Mouse (Mus musculus): ENCODE data around the gene Gpt2. TPM values are rescaled to one million over a fixed set of nuclear protein-coding genes. Genes with fewer than 3 reads are reported as not detected.
A peak's percentile ranks its signal among the peaks of the same experiment; 100 is the strongest.

The Gpt2 gene
- polyA plus RNA-seq, 1 experiment from 2014 or later, result 36.0 TPM

DNA sequence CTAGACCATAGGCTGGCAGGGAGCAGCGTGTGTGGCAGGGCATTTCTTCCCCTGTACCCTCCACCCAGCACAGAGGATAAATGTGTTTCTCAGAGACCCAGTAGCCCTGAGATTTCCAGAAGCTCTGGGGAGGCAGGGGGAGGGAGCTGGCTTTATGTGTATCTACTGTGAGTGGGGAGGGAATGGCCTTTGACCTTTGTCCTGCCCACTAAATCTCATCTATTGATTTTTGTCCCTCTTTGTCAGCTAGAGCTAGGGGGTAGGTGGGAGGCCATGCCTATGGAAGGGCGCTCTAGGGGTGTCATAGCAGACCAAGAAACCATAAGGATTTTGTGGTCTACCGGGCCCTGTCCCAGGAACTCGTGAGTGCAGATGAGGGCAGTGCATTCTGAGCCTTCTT is 14.2 kb downstream of the Gpt2 start:
- no peak overlapping the region for H3K4me2 ChIP-seq
- 77% methylated on average over 4 of the region's 4 CpGs for WGBS
- H3K4me1 ChIP-seq, result no peaks in the 10 kb centered on the region
- H3K27me3 ChIP-seq, result no peaks in the 10 kb centered on the region
- no peaks in the 10 kb centered on the region for H3K9me3 ChIP-seq
- no peak overlapping the region for H3K4me3 ChIP-seq
- ATAC-seq (ENCODE audit: insufficient number of reproducible peaks, insufficient read depth, low FRiP score, low TSS enrichment, low read depth), result no peak
- no peak overlapping the region for H3K9ac ChIP-seq
- H3K36me3 ChIP-seq, result peaks cover 84% of the 10 kb centered on the region
- H3K27ac ChIP-seq, result no peak overlapping the region

DNA sequence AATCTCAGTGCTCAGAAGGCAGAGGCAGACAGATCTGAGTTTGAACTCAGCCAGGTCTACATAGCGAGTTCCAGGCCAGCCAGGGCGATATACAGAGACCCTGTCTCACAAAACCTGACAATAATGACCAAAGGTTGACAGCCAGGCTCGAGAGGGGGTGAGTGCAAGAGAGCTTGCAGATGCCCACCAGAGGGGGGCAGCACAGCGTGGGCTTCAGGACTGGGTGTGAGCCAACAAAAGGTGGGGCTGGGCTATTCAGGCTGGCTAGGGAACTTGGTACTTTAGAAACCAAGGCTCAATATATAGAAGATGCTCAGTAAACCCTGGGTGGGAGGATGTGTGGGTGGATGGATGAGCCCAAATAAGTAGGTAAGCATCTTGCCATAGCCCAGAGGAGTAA is 16.3 kb downstream of the Gpt2 start:
- no peaks in the 10 kb centered on the region for H3K4me1 ChIP-seq
- WGBS, result 80% methylated on average over 4 of the region's 4 CpGs
- no peak overlapping the region for H3K4me2 ChIP-seq
- H3K27ac ChIP-seq, result no peak overlapping the region
- ATAC-seq (ENCODE audit: insufficient number of reproducible peaks, insufficient read depth, low FRiP score, low TSS enrichment, low read depth), result no peak
- no peaks in the 10 kb centered on the region for H3K27me3 ChIP-seq
- no peaks in the 10 kb centered on the region for H3K9me3 ChIP-seq
- H3K36me3 ChIP-seq, result peaks cover 93% of the 10 kb centered on the region
- H3K9ac ChIP-seq, result no peak overlapping the region
- H3K4me3 ChIP-seq, result no peak overlapping the region

DNA sequence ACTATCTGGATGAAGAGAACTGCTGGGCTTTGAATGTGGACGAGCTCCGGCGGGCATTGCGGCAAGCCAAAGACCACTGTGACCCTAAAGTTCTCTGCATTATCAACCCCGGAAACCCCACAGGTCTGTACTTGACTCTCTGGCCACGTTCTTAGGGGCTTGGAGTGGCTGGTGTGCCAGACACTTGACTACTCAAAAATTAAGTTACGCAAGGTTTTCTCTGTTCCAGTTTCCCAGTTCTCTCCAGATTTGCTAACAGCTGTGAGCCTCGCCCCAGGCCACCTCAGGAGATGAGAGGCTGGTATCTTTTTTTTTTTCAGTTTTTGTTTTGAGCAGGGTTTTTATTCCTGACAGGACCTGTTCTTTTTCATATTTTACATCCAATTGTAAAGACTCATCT is 19.9 kb downstream of the Gpt2 start:
- ATAC-seq (ENCODE audit: insufficient number of reproducible peaks, insufficient read depth, low FRiP score, low TSS enrichment, low read depth), result no peak
- WGBS, result 85% methylated on average over 8 of the region's 8 CpGs
- no peak overlapping the region for H3K4me2 ChIP-seq
- H3K9me3 ChIP-seq, result no peaks in the 10 kb centered on the region
- H3K9ac ChIP-seq, result no peak overlapping the region
- H3K36me3 ChIP-seq, result peaks cover 93% of the 10 kb centered on the region
- H3K4me3 ChIP-seq, result no peak overlapping the region
- no peaks in the 10 kb centered on the region for H3K27me3 ChIP-seq
- peaks cover 7% of the 10 kb centered on the region for H3K4me1 ChIP-seq
- H3K27ac ChIP-seq, result no peak overlapping the region

DNA sequence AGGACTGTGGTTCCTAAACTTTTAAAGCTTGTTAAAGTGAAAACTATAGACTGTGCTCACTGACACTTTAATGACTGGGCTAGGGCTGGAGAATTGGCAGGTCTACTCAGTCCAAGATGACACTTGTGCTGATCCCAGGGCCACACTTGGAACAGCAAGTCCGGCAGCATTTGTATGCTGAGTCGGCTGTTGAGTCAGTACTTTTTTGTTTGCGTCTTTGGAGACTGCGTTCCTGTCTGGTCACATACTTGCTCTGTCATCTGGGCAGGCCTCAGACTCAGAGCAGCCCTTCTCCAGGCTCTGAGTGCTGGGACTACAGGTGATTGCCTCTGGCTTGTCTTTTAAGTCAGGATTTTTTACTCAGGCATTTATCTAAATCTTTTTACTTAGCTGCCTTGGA is 20.9 kb downstream of the Gpt2 start:
- Histone ChIP-seq H3K9me3 (no peaks in the 10 kb centered on the region), H3K36me3 (peaks cover 93% of the 10 kb centered on the region), H3K4me2 (no peak overlapping the region), H3K27me3 (no peaks in the 10 kb centered on the region), H3K27ac (no peak overlapping the region), H3K4me3 (no peak overlapping the region), H3K4me1 (peaks cover 7% of the 10 kb centered on the region), H3K9ac (no peak overlapping the region)
- no peak for ATAC-seq (ENCODE audit: insufficient number of reproducible peaks, insufficient read depth, low FRiP score, low TSS enrichment, low read depth)
- WGBS, result 69% methylated on average over 4 of the region's 4 CpGs

DNA sequence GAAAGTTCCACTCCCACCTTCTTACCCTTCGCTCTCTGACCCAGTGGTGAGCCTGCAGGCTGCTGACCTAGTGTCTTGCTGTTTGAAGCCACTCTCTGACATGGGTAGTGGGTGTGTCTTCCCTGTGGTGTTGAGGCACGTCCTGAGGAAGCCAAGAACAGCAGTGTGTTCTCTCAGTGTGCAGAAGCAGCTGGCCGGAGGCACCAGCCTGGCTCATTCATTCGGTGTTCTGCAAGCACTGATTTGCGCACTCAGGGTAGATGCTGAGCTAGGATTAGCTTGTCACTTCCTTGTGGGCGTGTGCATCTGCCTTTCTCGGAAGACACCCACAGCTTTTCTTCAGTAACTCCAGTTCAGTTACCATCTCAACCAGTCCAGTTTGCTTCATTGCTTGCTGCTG is 23.0 kb downstream of the Gpt2 start:
- Histone ChIP-seq H3K4me3 (no peak overlapping the region), H3K27me3 (no peaks in the 10 kb centered on the region), H3K36me3 (peaks cover 92% of the 10 kb centered on the region), H3K4me2 (no peak overlapping the region), H3K4me1 (peaks cover 7% of the 10 kb centered on the region), H3K27ac (no peak overlapping the region), H3K9ac (0 out of 2 replicates have a peak overlapping the region, but pooled peaks have one; percentile 11), H3K9me3 (no peaks in the 10 kb centered on the region)
- WGBS, result 58% methylated on average over 7 of the region's 7 CpGs
- ATAC-seq (ENCODE audit: insufficient number of reproducible peaks, insufficient read depth, low FRiP score, low TSS enrichment, low read depth), result no peak

DNA sequence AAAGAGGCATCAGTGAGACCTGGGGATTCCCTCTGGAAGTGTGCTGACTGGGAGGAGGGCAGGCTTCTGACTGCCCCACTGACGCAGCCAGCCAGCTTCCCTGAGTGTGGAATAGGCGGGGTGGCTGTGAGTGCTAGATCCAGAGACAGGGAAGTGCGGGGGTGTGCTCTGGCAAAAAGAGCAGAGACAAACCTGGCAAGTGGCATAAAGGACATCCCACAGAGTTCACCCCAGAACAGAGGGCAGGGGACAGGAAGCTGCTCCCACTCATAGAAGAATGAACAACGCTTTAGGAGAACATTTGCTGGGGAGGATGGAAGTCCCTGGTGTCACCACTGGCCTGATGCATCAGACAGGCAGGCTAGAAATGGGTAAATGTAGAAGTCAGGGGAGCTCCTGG is 25.0 kb downstream of the Gpt2 start:
- Histone ChIP-seq H3K4me3 (no peak overlapping the region), H3K27ac (no peak overlapping the region), H3K4me2 (no peak overlapping the region), H3K9ac (no peak overlapping the region), H3K4me1 (peaks cover 7% of the 10 kb centered on the region), H3K36me3 (peaks cover 93% of the 10 kb centered on the region), H3K27me3 (no peaks in the 10 kb centered on the region), H3K9me3 (no peaks in the 10 kb centered on the region)
- 83% methylated on average over 4 of the region's 4 CpGs for WGBS
- ATAC-seq (ENCODE audit: insufficient number of reproducible peaks, insufficient read depth, low FRiP score, low TSS enrichment, low read depth), result no peak

DNA sequence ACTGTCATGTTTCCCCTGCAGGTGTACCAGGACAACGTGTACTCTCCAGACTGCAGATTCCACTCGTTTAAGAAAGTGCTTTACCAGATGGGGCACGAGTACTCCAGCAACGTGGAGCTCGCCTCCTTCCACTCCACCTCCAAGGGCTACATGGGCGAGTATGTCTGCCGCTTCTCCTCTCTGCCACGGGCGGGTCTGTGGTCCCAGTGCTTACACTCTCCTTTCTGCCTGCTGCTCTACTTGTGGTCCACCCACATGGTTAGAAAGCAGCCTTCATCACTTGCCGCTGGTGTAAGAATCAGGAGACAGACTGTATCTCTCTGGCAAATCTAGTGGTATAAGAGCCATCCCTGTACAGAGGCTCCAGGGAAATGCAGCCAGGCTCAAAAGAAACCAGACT is 25.6 kb downstream of the Gpt2 start:
- H3K36me3 ChIP-seq, result peaks cover 95% of the 10 kb centered on the region
- WGBS, result 91% methylated on average over 10 of the region's 10 CpGs
- H3K9ac ChIP-seq, result no peak overlapping the region
- H3K4me1 ChIP-seq, result peaks cover 7% of the 10 kb centered on the region
- ATAC-seq (ENCODE audit: insufficient number of reproducible peaks, insufficient read depth, low FRiP score, low TSS enrichment, low read depth), result no peak
- no peaks in the 10 kb centered on the region for H3K27me3 ChIP-seq
- no peaks in the 10 kb centered on the region for H3K9me3 ChIP-seq
- no peak overlapping the region for H3K4me3 ChIP-seq
- H3K27ac ChIP-seq, result no peak overlapping the region
- no peak overlapping the region for H3K4me2 ChIP-seq

DNA sequence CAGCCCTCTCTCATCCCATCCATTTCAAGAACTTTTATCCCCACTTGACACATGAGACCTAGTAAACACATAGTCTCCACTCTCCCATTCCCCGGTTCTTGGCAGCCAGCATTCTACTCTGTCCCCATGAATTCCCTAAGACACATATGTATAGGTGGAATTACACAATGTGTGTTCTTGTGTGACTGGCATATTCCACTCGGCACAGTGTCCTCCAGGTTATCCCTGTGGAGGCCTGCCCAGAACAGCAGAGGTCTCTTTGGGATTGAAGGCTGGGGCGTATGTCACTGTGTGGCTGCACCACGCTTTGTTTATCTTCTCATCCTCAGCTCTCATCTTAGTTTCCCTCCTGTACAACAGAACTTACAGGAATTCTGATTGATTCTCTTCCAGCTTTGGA is 28.2 kb downstream of the Gpt2 start:
- peaks cover 88% of the 10 kb centered on the region for H3K36me3 ChIP-seq
- H3K27ac ChIP-seq, result no peak overlapping the region
- 94% methylated on average over 4 of the region's 4 CpGs for WGBS
- H3K9ac ChIP-seq, result no peak overlapping the region
- H3K27me3 ChIP-seq, result no peaks in the 10 kb centered on the region
- no peak for ATAC-seq (ENCODE audit: insufficient number of reproducible peaks, insufficient read depth, low FRiP score, low TSS enrichment, low read depth)
- H3K4me1 ChIP-seq, result peaks cover 3% of the 10 kb centered on the region
- H3K4me2 ChIP-seq, result no peak overlapping the region
- no peaks in the 10 kb centered on the region for H3K9me3 ChIP-seq
- H3K4me3 ChIP-seq, result no peak overlapping the region

DNA sequence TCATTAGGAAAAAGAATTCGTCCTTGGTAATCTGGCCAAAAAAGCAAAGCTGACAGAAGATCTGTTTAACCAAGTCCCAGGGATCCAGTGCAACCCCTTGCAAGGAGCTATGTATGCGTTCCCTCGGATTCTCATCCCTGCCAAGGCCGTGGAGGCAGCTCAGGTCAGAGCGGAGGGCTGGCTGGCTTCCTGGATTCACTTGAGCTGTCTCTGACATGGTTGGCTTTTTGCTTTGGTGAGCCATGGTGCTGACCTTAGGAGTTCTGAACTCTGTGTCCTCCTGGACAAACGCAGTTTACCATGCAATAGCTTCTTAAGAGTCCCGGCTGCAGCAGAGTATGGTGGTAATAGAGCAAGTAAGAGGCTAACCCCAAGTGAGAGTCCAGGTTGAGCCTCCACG is 29.0 kb downstream of the Gpt2 start:
- no peak overlapping the region for H3K4me3 ChIP-seq
- ATAC-seq (ENCODE audit: insufficient number of reproducible peaks, insufficient read depth, low FRiP score, low TSS enrichment, low read depth), result no peak
- peaks cover 86% of the 10 kb centered on the region for H3K36me3 ChIP-seq
- H3K27me3 ChIP-seq, result no peaks in the 10 kb centered on the region
- no peak overlapping the region for H3K9ac ChIP-seq
- H3K27ac ChIP-seq, result no peak overlapping the region
- H3K4me1 ChIP-seq, result no peaks in the 10 kb centered on the region
- H3K4me2 ChIP-seq, result no peak overlapping the region
- H3K9me3 ChIP-seq, result no peaks in the 10 kb centered on the region
- WGBS, result 91% methylated on average over 8 of the region's 8 CpGs

DNA sequence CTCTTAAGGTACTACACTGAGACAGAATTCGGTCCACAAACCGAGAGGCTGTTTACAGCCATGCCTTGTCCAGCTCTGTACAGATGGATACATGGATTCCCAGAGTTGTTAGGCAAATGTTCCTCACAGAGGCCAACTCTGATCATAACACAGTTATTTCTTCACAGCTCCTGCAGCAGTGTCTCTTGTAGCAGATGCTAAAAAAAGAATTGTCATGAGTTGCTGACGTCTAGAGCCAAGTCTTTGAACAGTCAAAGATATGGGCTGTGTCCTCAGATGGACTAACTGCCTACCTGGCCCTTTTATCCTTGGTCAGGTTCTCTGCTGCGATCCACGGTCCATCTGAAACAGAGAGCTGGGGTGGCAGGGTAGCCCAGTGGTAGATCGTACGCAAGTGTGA is 31.7 kb downstream of the Gpt2 start:
- no peak overlapping the region for H3K4me3 ChIP-seq
- no peaks in the 10 kb centered on the region for H3K27me3 ChIP-seq
- no peak overlapping the region for H3K9ac ChIP-seq
- H3K4me1 ChIP-seq, result no peaks in the 10 kb centered on the region
- ATAC-seq (ENCODE audit: insufficient number of reproducible peaks, insufficient read depth, low FRiP score, low TSS enrichment, low read depth), result no peak
- H3K4me2 ChIP-seq, result no peak overlapping the region
- 92% methylated on average over 7 of the region's 7 CpGs for WGBS
- no peak overlapping the region for H3K27ac ChIP-seq
- H3K36me3 ChIP-seq, result peaks cover 64% of the 10 kb centered on the region
- no peaks in the 10 kb centered on the region for H3K9me3 ChIP-seq

DNA sequence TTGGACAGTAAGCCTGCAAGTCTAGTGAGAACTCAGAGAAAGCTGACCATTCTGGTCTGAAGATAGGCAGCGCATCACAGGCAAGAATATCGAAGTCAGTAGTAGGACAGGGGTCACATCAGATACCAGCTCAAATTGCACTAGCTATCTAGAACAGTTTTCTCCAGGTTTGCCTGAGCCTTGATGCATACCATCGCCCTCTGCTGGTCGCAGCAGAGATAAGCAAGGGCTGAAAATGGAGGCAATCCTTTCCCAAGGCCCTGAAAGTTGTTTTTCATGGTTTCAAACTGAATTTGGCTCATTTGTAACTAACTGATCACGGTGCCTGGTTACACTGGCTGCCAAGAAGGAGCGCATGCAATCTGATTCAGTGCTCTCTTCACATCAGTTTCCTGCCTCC is 33.7 kb downstream of the Gpt2 start:
- H3K4me2 ChIP-seq, result no peak overlapping the region
- no peaks in the 10 kb centered on the region for H3K4me1 ChIP-seq
- no peak overlapping the region for H3K27ac ChIP-seq
- WGBS, result 20% methylated on average over 6 of the region's 6 CpGs
- H3K27me3 ChIP-seq, result no peaks in the 10 kb centered on the region
- no peak for ATAC-seq (ENCODE audit: insufficient number of reproducible peaks, insufficient read depth, low FRiP score, low TSS enrichment, low read depth)
- no peak overlapping the region for H3K9ac ChIP-seq
- peaks cover 55% of the 10 kb centered on the region for H3K36me3 ChIP-seq
- no peaks in the 10 kb centered on the region for H3K9me3 ChIP-seq
- no peak overlapping the region for H3K4me3 ChIP-seq

DNA sequence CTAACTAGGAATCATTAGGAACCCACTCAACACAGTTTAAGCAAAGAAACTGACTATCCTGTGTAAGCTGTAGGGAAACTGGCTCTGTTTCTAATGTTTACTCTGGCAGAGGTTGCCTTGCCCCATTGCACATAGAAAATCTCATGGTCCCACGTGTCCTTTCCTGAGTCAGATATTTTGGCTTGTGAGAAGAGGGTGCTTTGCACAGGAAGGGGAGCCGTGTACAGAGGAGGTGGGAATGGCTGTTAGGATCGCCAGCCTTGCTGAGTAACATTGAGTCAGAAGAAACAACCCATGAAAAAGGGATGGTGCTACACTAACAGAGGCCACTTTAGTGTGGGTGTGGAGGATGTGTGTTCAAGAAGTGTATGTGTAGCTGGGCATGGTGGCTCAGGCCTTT is 36.6 kb downstream of the Gpt2 start:
- Histone ChIP-seq H3K9ac (no peak overlapping the region), H3K36me3 (peaks cover 28% of the 10 kb centered on the region), H3K4me1 (no peaks in the 10 kb centered on the region), H3K4me3 (no peak overlapping the region), H3K27ac (no peak overlapping the region), H3K9me3 (no peaks in the 10 kb centered on the region), H3K27me3 (no peaks in the 10 kb centered on the region), H3K4me2 (no peak overlapping the region)
- no peak for ATAC-seq (ENCODE audit: insufficient number of reproducible peaks, insufficient read depth, low FRiP score, low TSS enrichment, low read depth)
- 86% methylated on average over 3 of the region's 3 CpGs for WGBS

DNA sequence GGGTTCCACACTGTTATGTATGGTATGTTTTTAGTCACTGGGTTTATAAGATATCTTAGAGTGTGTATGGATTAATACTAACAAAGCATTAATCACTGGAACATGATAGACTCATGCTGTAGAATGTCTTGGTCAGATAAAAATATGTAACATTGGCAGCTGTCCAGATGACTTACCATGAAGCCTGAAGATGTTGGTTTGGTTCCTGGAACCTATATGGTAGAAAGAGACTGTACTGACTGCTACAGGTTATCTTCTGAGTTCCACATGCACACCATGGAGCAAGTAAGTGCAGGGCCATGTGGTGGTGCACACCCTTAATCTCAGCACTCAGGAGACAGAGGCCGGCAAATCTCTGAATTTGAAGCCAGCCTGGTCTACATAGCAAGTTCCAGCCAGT is 38.3 kb downstream of the Gpt2 start:
- H3K9me3 ChIP-seq, result no peaks in the 10 kb centered on the region
- H3K4me3 ChIP-seq, result no peak overlapping the region
- H3K9ac ChIP-seq, result no peak overlapping the region
- peaks cover 37% of the 10 kb centered on the region for H3K36me3 ChIP-seq
- H3K4me1 ChIP-seq, result no peaks in the 10 kb centered on the region
- no peak overlapping the region for H3K4me2 ChIP-seq
- H3K27me3 ChIP-seq, result no peaks in the 10 kb centered on the region
- H3K27ac ChIP-seq, result no peak overlapping the region
- ATAC-seq (ENCODE audit: insufficient number of reproducible peaks, insufficient read depth, low FRiP score, low TSS enrichment, low read depth), result no peak
- WGBS, result 95% methylated on average over 1 of the region's 1 CpGs
